Comparison of ENCODE assay signal across 8 mouse cellular contexts in genomic region chr8:54724668-54725035, GRCm38 (mm10).
DNase-seq lines count a peak whose midpoint lies in the region; ATAC-seq lines count a peak whose summit lies in the region.

No protein-coding gene starts in this region.

- ATAC-seq in kidney, embryonic 15.5 days (replicated peaks; ENCODE audit: low FRiP score) = peak; percentile 30
- 0 out of 2 replicates have a peak, but pooled peaks have one; percentile 2 for ATAC-seq in embryonic facial prominence, embryonic 13.5 days (ENCODE audit: insufficient number of reproducible peaks, insufficient read depth, low FRiP score, low TSS enrichment, low read depth)
- peak; percentile 57 for ATAC-seq in hindbrain, embryonic 14.5 days (ENCODE audit: low FRiP score)
- peak; percentile 68 for ATAC-seq in midbrain, embryonic 15.5 days (replicated peaks)

- H3K4me2 ChIP-seq in kidney, embryonic 15.5 days = peak overlapping the region; percentile 72
- H3K4me2 ChIP-seq in embryonic facial prominence, embryonic 13.5 days = peak overlapping the region; percentile 67
- H3K4me2 ChIP-seq in hindbrain, embryonic 14.5 days (replicated peaks) = peak overlapping the region; percentile 55
- peak overlapping the region; percentile 59 for H3K4me2 ChIP-seq in midbrain, embryonic 15.5 days

- DNase-seq in kidney, postnatal 25 days = no peak
- no peak for DNase-seq in hindbrain, embryonic 14.5 days (ENCODE audit: low spot score)
- no peak for DNase-seq in adrenal gland, adult 8-10 months
- no peak for DNase-seq in adrenal gland, postnatal 14 days
- DNase-seq in urinary bladder, postnatal 10 days (ENCODE audit: low spot score) = no peak

- H3K4me3 ChIP-seq in kidney, embryonic 15.5 days (replicated peaks) = peak overlapping the region; percentile 48
- peak overlapping the region; percentile 50 for H3K4me3 ChIP-seq in embryonic facial prominence, embryonic 13.5 days
- H3K4me3 ChIP-seq in hindbrain, embryonic 14.5 days (replicated peaks; ENCODE audit: low read length) = peak overlapping the region; percentile 39
- H3K4me3 ChIP-seq in midbrain, embryonic 15.5 days = peak overlapping the region; percentile 77

- H3K9ac ChIP-seq in kidney, embryonic 15.5 days = no peak overlapping the region
- 0 out of 2 replicates have a peak overlapping the region, but pooled peaks have one; percentile 57 for H3K9ac ChIP-seq in embryonic facial prominence, embryonic 13.5 days
- H3K9ac ChIP-seq in hindbrain, embryonic 14.5 days = peak overlapping the region; percentile 37
- H3K9ac ChIP-seq in midbrain, embryonic 15.5 days = peak overlapping the region; percentile 40

- H3K9me3 ChIP-seq in kidney, embryonic 15.5 days (replicated peaks) = no peaks in the 10 kb centered on the region
- H3K9me3 ChIP-seq in embryonic facial prominence, embryonic 13.5 days = no peaks in the 10 kb centered on the region
- no peaks in the 10 kb centered on the region for H3K9me3 ChIP-seq in hindbrain, embryonic 14.5 days (ENCODE audit: control insufficient read depth, low read length)
- no peaks in the 10 kb centered on the region for H3K9me3 ChIP-seq in midbrain, embryonic 15.5 days

- no peaks in the 10 kb centered on the region for H3K27me3 ChIP-seq in kidney, embryonic 15.5 days
- no peaks in the 10 kb centered on the region for H3K27me3 ChIP-seq in embryonic facial prominence, embryonic 13.5 days
- H3K27me3 ChIP-seq in hindbrain, embryonic 14.5 days (ENCODE audit: control insufficient read depth, insufficient read depth, low read length) = no peaks in the 10 kb centered on the region
- no peaks in the 10 kb centered on the region for H3K27me3 ChIP-seq in midbrain, embryonic 15.5 days (replicated peaks)

- H3K4me1 ChIP-seq in kidney, embryonic 15.5 days = no peaks in the 10 kb centered on the region
- no peaks in the 10 kb centered on the region for H3K4me1 ChIP-seq in embryonic facial prominence, embryonic 13.5 days
- peaks cover 5% of the 10 kb centered on the region for H3K4me1 ChIP-seq in hindbrain, embryonic 14.5 days (replicated peaks; ENCODE audit: control insufficient read depth, insufficient read depth, low read length)
- peaks cover 5% of the 10 kb centered on the region for H3K4me1 ChIP-seq in midbrain, embryonic 15.5 days

- H3K36me3 ChIP-seq in kidney, embryonic 15.5 days = no peaks in the 10 kb centered on the region
- H3K36me3 ChIP-seq in embryonic facial prominence, embryonic 13.5 days = no peaks in the 10 kb centered on the region
- no peaks in the 10 kb centered on the region for H3K36me3 ChIP-seq in hindbrain, embryonic 14.5 days (replicated peaks; ENCODE audit: control insufficient read depth, insufficient read depth)
- H3K36me3 ChIP-seq in midbrain, embryonic 15.5 days (replicated peaks) = no peaks in the 10 kb centered on the region

- 17% methylated on average over 8 of the region's 8 CpGs for WGBS in kidney, embryonic 15.5 days
- 14% methylated on average over 8 of the region's 8 CpGs for WGBS in embryonic facial prominence, embryonic 13.5 days
- WGBS in hindbrain, embryonic 14.5 days = 11% methylated on average over 8 of the region's 8 CpGs
- WGBS in midbrain, embryonic 15.5 days = 16% methylated on average over 8 of the region's 8 CpGs

- no peak overlapping the region for H3K27ac ChIP-seq in kidney, embryonic 15.5 days
- no peak overlapping the region for H3K27ac ChIP-seq in embryonic facial prominence, embryonic 13.5 days
- H3K27ac ChIP-seq in hindbrain, embryonic 14.5 days = peak overlapping the region; percentile 64
- peak overlapping the region; percentile 79 for H3K27ac ChIP-seq in midbrain, embryonic 15.5 days

Comparison
In these comparisons a context has a peak if more than half of its experiments do, and no peak if none do; other contexts are left out.
1. ATAC-seq: peak in every context shown above with its lines; median percentile 68 in midbrain, embryonic 15.5 days; 57 in hindbrain, embryonic 14.5 days; 30 in kidney, embryonic 15.5 days; 2 in embryonic facial prominence, embryonic 13.5 days.
2. H3K27ac ChIP-seq: peak in hindbrain, embryonic 14.5 days (single experiment) and midbrain, embryonic 15.5 days (single experiment); none in kidney, embryonic 15.5 days (single experiment) and embryonic facial prominence, embryonic 13.5 days (single experiment).
3. Peak in every context shown above with its lines, with median percentiles within 50 percentile points of each other: H3K4me2 ChIP-seq and H3K4me3 ChIP-seq.